Mouse (Mus musculus) kidney, adult 2 months (tissue): ENCODE measurements at regions not wholly inside any gene's neighbourhood (a gene's known extent, or its start where the extent isn't known, plus 50 kb on each side); places are given as distances from the start of the nearest gene placed in this dataset.

Experiments
- CTCF ChIP-seq: fragments of 200-500 bp; conservative IDR thresholded peaks from 2 replicates; pipeline ENCODE4 v1.5.1; 2011; ENCODE audit warnings: low read depth, mild to moderate bottlenecking, control low read depth, low read length, moderate library complexity, mixed read lengths; ENCODE audit not compliant: insufficient read depth, insufficient read length
- POLR2A ChIP-seq: fragments of 200-500 bp; IDR thresholded peaks from one replicate; pipeline ENCODE4 v1.6.1; 2011; ENCODE audit warnings: low read depth, low read length, control low read depth

DNA sequence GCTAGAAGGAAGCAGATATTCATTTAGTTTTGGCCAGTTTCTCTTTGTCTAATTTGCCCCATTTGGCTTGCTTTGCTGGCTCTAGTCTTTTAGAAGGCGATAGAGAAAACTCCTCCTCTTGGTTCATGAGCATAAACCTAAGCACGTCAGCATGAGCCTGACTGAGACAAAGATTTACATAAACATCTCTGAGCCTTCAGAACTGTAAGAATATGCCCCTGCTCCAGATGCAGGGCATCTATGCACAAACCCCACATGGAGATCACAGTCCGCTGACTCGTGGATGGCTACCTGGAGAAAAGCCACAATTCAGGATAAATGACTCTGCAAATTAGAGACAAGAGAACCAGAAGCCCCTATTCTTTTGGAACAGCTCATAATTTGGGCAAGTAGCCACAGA is 218.5 kb upstream of the Tmtc4 start:
- TF ChIP-seq CTCF: no peak
- no peak for TF ChIP-seq POLR2A
